Mouse (Mus musculus) liver, postnatal 0 days (tissue): Measurements from ENCODE around the gene Zbtb3. TPM values are rescaled to one million over a fixed set of nuclear protein-coding genes. Genes with fewer than 3 reads are reported as not detected.

Experiments used
- ATAC-seq: fragments of 200-750 bp; cut with Nextera tagmentation; 2 replicates; pipeline ENCODE4 v1.8.0; 2017; ENCODE audit warnings: mild to moderate bottlenecking, moderate library complexity
- DNase-seq: peaks from one replicate; pipeline ENCODE4 v3.0.0-alpha.2; 2016
- H3K27ac ChIP-seq: fragments of 300-500 bp; sonication (generic); 2 replicates; pipeline ENCODE4 v1.5.1; 2014; ENCODE audit warnings: antibody characterized with exemption, moderate library complexity, mild to moderate bottlenecking, low read depth
- H3K27me3 ChIP-seq: fragments of 300-500 bp; sonication (generic); 2 replicates; pipeline ENCODE4 v1.6.1; 2014; ENCODE audit warnings: low read length, control low read depth, mixed read lengths; ENCODE audit not compliant: insufficient read depth
- H3K36me3 ChIP-seq: fragments of 300-500 bp; sonication (generic); replicated peaks from 2 replicates; pipeline ENCODE4 v1.6.1; 2014; ENCODE audit warnings: mild to moderate bottlenecking, control low read depth, low read length, moderate library complexity, mixed read lengths; ENCODE audit not compliant: insufficient read depth
- H3K4me1 ChIP-seq: fragments of 300-500 bp; sonication (generic); 2 replicates; pipeline ENCODE4 v1.6.1; 2014; ENCODE audit warnings: antibody characterized with exemption, mild to moderate bottlenecking, control low read depth; ENCODE audit not compliant: insufficient read depth
- H3K4me2 ChIP-seq: fragments of 300-500 bp; sonication (generic); 2 replicates; pipeline ENCODE4 v1.6.1; 2014; ENCODE audit warnings: low read depth, mild to moderate bottlenecking, low read length, moderate library complexity, mixed read lengths
- H3K4me3 ChIP-seq: fragments of 300-500 bp; sonication (generic); 2 replicates; pipeline ENCODE4 v1.5.1; 2014; ENCODE audit warnings: low read depth, low read length
- H3K9ac ChIP-seq: fragments of 300-500 bp; sonication (generic); replicated peaks from 2 replicates; pipeline ENCODE4 v1.6.1; 2014; ENCODE audit warnings: mild to moderate bottlenecking, moderate library complexity
- H3K9me3 ChIP-seq: fragments of 300-500 bp; sonication (generic); 2 replicates; pipeline ENCODE4 v1.6.1; 2016; ENCODE audit warnings: mild to moderate bottlenecking, control low read depth, low read length, mixed read lengths
- CTCF ChIP-seq: sonication (generic); IDR thresholded peaks from 2 replicates; pipeline ENCODE4 v1.5.1; 2016; ENCODE audit warnings: antibody characterized with exemption, low read depth
- EP300 ChIP-seq: IDR thresholded peaks from 2 replicates; pipeline ENCODE4 v1.6.1; 2016; ENCODE audit warnings: antibody characterized with exemption, low read depth, mild to moderate bottlenecking
- WGBS: fragments of 180-500 bp; shearing (Covaris S2); extraction: QIAGEN DNeasy Blood & Tissue Kit; methylation state at CpG from one replicate; pipeline ENCODE4 v1.1.7; 2014; ENCODE audit not compliant: insufficient replicate concordance; 5-methylcytosine and 5-hydroxymethylcytosine counted together
- polyA plus RNA-seq: library from polyadenylated mRNA; unstranded; fragments of >200 nt; fragmentation: Nextera tagmentation; extraction: Ambion mirVana; gene quantifications from 2 replicates; pipeline ENCODE4 v1.2.1, GENCODE M21; 2015

Gene Zbtb3
- polyA plus RNA-seq, 1 experiment from 2014 or later, result 0.82 TPM

DNA sequence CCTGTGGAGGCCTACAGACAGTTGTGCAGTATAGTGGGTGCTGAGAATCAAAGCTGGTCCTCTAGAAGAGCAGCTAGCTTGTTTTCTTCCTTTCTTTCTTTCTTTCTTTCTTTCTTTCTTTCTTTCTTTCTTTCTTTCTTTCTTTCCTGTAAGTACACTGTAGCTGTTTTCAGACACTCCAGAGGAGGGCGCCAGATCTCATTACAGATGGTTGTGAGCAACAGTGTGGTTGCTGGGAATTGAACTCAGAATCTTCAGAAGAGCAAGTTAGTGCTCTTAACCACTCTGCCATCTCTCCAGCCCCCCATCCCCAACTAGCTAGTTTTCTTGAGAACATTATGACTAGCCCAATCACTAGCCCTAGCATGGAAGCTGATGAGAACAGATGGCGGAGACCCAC, 41.6 kb upstream of the Zbtb3 start:
- no peaks in the 10 kb centered on the region for H3K27me3 ChIP-seq
- 93% methylated on average over 2 of the region's 2 CpGs for WGBS
- peaks cover 19% of the 10 kb centered on the region for H3K4me1 ChIP-seq
- no peak overlapping the region for H3K9ac ChIP-seq
- H3K9me3 ChIP-seq, result no peaks in the 10 kb centered on the region; the same call in 1 of the 2 replicates
- ATAC-seq, result no peak
- H3K4me2 ChIP-seq, result no peak overlapping the region
- peak; percentile 45 for TF ChIP-seq CTCF
- no peak for TF ChIP-seq EP300
- no peak for DNase-seq
- no peak overlapping the region for H3K4me3 ChIP-seq
- H3K27ac ChIP-seq, result no peak overlapping the region
- peaks cover 39% of the 10 kb centered on the region for H3K36me3 ChIP-seq

DNA sequence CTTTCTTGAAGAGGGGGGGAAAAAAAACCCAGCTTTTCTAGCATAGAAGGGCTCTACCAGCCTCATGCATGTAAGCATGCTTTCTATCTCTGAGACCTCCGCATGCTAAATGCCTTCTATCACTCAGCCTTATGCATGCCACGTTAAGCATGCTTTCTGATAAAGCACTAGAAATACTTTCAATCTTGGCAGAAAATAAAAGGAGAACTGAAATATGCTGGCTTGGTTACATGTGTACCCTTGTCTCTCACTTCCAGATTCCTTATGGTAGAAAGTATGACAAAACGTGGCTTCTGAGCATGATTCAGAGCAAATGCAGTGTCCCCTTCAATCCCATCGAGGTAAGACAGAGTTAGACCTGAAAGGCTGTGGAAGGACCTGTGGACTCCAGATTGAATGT, 39.1 kb upstream of the Zbtb3 start:
- H3K9me3 ChIP-seq, result no peaks in the 10 kb centered on the region; the same call in 1 of the 2 replicates
- 85% methylated on average over 4 of the region's 4 CpGs for WGBS
- no peak overlapping the region for H3K4me2 ChIP-seq
- H3K27me3 ChIP-seq, result no peaks in the 10 kb centered on the region
- no peak overlapping the region for H3K4me3 ChIP-seq
- ATAC-seq (no peak), DNase-seq (no peak)
- H3K27ac ChIP-seq, result no peak overlapping the region
- no peak for TF ChIP-seq CTCF
- no peak for TF ChIP-seq EP300
- no peak overlapping the region for H3K9ac ChIP-seq
- peaks cover 10% of the 10 kb centered on the region for H3K4me1 ChIP-seq
- peaks cover 62% of the 10 kb centered on the region for H3K36me3 ChIP-seq

DNA sequence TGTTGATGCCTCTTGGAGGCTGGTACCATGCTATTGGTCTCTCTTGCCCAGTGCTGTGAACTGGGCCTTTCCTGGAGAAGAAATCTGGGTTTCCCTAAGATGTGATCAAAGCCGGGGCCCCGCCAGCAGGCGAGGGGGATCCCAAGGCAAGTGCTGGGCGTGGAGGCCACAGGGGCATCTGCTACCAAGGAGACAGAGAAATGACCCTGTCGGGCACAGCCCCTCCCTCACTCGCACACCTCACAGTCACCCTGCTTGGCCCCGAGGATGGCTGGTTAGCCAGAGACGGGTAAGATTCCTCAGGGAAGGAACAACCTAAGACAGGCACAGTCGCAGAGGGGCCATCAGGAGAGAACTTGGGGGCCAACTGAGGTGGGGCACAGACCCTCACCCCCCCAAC, 36.8 kb upstream of the Zbtb3 start:
- no peak overlapping the region for H3K9ac ChIP-seq
- peaks cover 82% of the 10 kb centered on the region for H3K36me3 ChIP-seq
- TF ChIP-seq CTCF (no peak), EP300 (no peak)
- DNase-seq (no peak), ATAC-seq (no peak)
- 93% methylated on average over 9 of the region's 9 CpGs for WGBS
- no peak overlapping the region for H3K27ac ChIP-seq
- H3K4me3 ChIP-seq, result no peak overlapping the region
- no peak overlapping the region for H3K4me2 ChIP-seq
- no peaks in the 10 kb centered on the region; the same call in 1 of the 2 replicates for H3K9me3 ChIP-seq
- H3K27me3 ChIP-seq, result no peaks in the 10 kb centered on the region
- H3K4me1 ChIP-seq, result peaks cover 4% of the 10 kb centered on the region; the same call in 1 of the 2 replicates

DNA sequence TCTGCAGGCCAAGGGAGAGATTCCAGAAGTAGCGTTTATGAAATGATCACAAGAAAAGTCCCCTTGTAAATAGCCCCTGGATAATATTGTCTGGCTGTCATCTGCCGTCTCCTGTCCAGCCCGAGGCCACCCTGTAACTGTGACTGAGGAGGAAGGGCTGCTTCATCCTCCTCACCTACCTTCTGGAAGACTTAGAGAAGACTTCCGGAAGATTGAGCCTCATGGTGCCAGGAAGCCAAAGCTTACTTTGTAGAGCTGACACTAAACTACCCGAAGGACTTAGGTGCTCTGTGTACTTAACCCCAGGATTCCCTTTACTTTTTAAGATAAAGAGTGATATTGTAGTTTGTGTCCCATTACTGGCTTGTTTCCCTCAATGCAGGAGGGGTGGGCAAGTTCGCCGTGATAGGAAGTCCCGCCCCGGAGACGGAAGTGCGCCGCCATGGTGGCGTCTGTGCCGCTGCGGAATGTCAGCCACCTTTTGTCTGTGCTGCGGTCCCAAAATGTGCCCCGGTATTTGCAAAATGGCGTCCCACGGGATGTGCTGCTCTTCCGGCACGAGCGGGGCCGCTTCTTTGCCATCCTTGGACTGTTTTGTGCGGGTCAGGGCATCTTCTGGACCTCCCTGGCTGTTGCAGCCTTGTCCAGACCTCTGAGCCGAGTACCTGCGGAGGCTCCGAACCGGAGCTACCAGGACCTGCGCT, 31.6 kb upstream of the Zbtb3 start, which contains the start of gene Tmem223:
Gene Tmem223, plus strand, starts transcription at position 430 of the 704 bp plus-strand sequence.
- WGBS, result 21% methylated on average over 29 of the region's 29 CpGs
- H3K27me3 ChIP-seq, result no peaks in the 10 kb centered on the region
- peak within 1 kb of the TSS; percentile 86 for H3K9ac ChIP-seq
- peaks cover 31% of the 10 kb centered on the region for H3K4me1 ChIP-seq
- TF ChIP-seq CTCF, result peak; percentile 32; the same call in 1 of the 2 replicates
- TF ChIP-seq EP300, result no peak
- peak within 1 kb of the TSS; percentile 80 for H3K27ac ChIP-seq
- peaks cover 53% of the 10 kb centered on the region for H3K36me3 ChIP-seq
- ATAC-seq, result peak; percentile 37
- H3K4me3 ChIP-seq, result peak within 1 kb of the TSS; percentile 80
- H3K4me2 ChIP-seq, result peak within 1 kb of the TSS; percentile 85
- peak; percentile 86 for DNase-seq
- no peaks in the 10 kb centered on the region for H3K9me3 ChIP-seq

DNA sequence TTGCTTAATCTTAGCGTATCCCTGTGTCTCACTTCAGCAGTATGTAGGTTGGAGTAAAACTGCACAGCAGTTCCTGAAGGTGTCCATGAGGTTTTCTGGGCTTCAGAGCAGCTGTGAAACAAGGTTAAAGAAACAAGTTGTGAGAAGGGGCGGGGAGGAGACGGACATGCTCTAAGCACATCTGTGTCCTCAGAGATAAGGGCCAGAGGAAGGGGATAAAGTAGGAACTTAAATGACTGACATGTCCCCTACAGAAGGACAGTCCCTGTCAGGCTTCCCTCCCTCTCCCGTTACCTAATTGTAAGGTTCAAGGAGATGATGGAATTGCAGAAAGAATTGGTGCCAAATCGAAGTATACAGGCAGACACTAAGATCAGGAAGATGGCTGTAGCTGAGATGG, 29.4 kb upstream of the Zbtb3 start:
- peak overlapping the region; percentile 74 for H3K4me3 ChIP-seq
- WGBS, result 43% methylated on average over 5 of the region's 5 CpGs
- ATAC-seq (no peak), DNase-seq (no peak)
- TF ChIP-seq EP300 (no peak), CTCF (no peak)
- peak overlapping the region; percentile 100; the same call in 1 of the 2 replicates for H3K27ac ChIP-seq
- no peaks in the 10 kb centered on the region for H3K27me3 ChIP-seq
- peaks cover 40% of the 10 kb centered on the region for H3K4me1 ChIP-seq
- peak overlapping the region; percentile 93 for H3K4me2 ChIP-seq
- H3K9ac ChIP-seq, result peak overlapping the region; percentile 92
- H3K36me3 ChIP-seq, result peaks cover 30% of the 10 kb centered on the region
- no peaks in the 10 kb centered on the region for H3K9me3 ChIP-seq

DNA sequence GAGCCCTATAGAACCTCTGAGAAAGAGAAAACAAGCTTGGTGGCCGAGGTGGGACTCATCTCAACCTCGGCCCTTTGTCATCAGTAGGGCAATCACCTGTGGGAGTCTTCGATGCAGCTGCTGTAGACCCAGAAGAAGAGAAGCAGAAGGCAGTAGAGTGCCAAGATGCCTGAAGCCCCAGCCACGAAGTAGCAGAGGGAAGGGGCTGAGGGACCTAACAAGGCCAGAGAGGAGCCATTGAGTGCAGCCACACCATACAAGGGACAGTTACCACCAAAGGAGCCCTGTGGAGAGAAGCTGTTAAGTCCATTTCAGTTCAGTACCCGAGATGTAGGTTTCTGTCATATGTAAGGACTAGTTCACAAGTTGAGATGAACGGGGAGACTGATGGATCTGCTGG, 28.9 kb upstream of the Zbtb3 start:
- Histone ChIP-seq H3K27ac (peak overlapping the region; percentile 100), H3K9me3 (no peaks in the 10 kb centered on the region), H3K4me2 (peak overlapping the region; percentile 93), H3K4me3 (peak overlapping the region; percentile 74), H3K36me3 (peaks cover 27% of the 10 kb centered on the region), H3K9ac (peak overlapping the region; percentile 92), H3K27me3 (no peaks in the 10 kb centered on the region), H3K4me1 (peaks cover 40% of the 10 kb centered on the region)
- 33% methylated on average over 6 of the region's 6 CpGs for WGBS
- DNase-seq, result no peak
- TF ChIP-seq EP300, result no peak
- TF ChIP-seq CTCF, result no peak
- ATAC-seq, result no peak
